Mouse (Mus musculus) erythroid progenitor cell, adult 5-6 weeks (primary cell): ENCODE data around the gene 3100002H09Rik. TPM values are rescaled to one million over a fixed set of nuclear protein-coding genes. Genes with fewer than 3 reads are reported as not detected.

ENCODE experiments used
- ATAC-seq: replicated peaks from 2 replicates; pipeline ENCODE4 v1.8.0; 2016; ENCODE audit warnings: moderate number of reproducible peaks, mild to moderate bottlenecking, moderate TSS enrichment, inconsistent platforms; ENCODE audit not compliant: poor library complexity, low FRiP score, severe bottlenecking
- total RNA-seq, 2 experiments: library from RNA; stranded (forward) in 1 of 2; stranded (reverse) in 1 of 2; fragments of 150-400 nt in 1 of 2; fragments of 186-747, 209-891 nt in 1 of 2; gene quantifications; 2 replicates each; pipeline versions ENCODE4 v1.2.3 to v1.2.4; 2015 to 2017; ENCODE audit warnings: low replicate concordance in 2 of 2

The 3100002H09Rik gene
- total RNA-seq (2015; ENCODE audit: low replicate concordance) (not detected in 2 replicates), total RNA-seq (2017; ENCODE audit: low replicate concordance) (not detected in 2 replicates)

DNA sequence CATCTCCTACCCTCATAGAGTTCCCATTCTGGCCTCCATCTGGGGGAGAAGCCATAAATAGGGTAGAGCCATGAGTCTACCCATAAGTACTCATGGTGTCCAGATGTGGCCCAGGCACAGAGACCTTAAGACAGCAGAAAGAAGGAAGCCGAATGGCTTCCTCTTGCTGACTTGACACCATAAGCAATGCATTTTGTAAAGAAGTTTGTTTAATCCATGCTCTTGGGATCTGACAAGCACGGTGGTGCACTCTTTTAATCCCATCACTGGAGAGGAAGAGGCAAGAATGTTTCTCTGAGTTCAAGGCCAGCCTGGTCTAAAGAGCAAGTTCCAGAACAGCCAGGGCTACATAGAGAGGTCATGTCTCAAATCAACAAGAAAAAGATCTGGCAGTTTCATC, at the start of gene 3100002H09Rik:
Gene 3100002H09Rik (minus strand): TSS at position 101 of the 400 bp plus-strand sequence.
- ATAC-seq = no peak

GRCm38 (mm10) chr4:124659251-124660217, 48.9 kb upstream of the 3100002H09Rik start:
- ATAC-seq = no peak

- ATAC-seq = no peak
Measured at GRCm38 (mm10) chr4:124658412-124658851, 47.8 kb upstream of the 3100002H09Rik start.

- no peak for ATAC-seq
Measured at GRCm38 (mm10) chr4:124657781-124658180, 47.2 kb upstream of the 3100002H09Rik start.

DNA sequence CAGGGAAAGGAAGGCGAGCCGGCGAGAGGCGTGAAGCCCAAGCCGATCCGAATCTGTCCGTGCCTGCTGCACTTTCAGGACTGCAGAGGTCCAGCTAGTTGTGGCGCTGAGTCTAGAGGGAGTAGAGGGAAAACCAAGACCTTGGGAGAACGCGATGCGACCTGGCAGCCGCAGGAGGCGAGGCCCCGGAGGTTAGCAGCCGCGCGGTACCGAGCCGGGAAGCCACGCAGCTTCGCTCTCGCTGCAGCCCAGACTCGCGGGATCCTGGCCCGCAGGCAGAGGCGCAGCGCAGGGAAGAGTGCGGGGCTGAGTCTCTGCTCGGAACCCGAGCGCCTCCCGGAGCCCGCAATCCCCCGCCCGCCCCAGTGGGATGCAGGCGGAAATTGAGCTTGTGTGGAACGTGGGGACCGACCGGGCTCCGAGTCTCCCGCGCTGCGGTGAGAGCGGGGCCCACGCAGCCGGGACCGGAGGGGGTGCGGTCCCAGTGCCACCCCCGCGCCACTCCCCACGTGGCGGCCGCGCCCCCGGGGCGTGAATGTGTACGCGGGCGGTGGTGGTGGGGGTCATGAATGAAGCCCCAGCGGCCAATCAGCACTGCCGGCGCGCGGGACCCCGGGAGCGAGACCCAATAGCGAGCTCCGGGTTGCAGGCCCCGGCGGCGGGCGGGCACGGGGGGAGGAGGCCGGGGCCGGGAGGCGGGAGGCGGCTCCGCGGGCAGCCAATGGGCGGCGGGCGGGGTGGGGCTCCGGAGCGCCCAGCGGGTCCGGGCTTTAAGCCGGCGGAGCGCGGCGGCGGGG, 46.4 kb upstream of the 3100002H09Rik start:
- ATAC-seq = no peak

DNA sequence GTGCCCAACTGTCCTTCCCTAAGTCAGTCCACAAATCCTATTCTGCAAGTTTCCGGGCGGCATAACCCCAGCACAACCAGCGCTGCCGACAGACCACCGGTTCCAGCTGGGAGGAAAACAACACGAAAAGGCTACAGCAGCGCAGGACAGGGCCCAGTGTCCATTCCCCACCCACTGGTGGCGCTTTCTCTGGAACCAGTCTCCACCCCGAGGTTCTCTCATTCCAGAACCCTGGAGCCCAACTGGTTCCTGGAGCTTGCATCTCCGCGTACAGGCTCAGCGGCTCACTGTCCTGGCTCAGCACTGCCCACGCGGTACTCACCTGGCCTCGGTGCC, 45.9 kb upstream of the 3100002H09Rik start, which contains the start of gene Pou3f1:
Gene Pou3f1 (plus strand): TSS at position 290 of the 336 bp plus-strand sequence.
- no peak for ATAC-seq

- no peak for ATAC-seq
Measured at GRCm38 (mm10) chr4:124652886-124653285, 42.3 kb upstream of the 3100002H09Rik start.

DNA sequence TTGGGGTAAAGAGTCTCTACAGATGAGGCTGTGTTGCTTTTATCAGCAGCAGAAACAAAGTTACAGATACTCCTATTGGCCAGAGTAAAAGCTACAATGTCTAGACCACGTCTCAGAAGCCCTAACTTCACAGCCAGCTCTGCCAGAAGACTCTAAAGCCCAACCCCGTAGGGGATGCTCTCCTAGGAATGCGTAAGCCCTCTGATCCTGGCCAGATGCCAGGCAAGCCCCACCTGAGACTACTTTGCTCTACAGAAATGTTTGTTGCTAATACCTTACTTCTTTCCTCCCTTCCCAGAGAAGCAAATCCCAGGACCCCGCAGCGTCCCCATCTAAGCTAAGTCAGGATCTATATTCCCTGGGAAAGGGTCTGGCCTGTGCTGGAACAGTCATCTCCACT, 37.3 kb upstream of the 3100002H09Rik start:
- ATAC-seq = no peak

DNA sequence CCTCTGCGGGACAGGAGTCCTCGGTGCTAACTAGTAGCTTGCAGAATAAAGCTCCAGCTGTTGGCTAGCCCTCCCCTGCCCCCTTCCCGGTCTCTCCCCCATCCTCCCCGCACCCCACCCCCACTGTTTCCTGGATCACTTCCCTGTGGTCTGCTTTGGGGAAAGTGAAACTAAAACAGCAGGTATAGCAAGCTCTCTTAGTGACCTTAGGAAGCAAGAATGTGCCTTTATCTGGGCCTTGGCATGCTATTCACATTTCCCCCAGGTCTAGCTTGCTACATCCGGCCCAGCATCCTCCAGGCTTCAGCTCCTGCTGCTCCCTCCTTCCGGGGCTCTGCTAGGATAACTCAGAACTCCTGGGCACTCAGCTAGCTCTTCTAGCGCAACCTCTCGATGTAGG, 36.0 kb upstream of the 3100002H09Rik start:
- no peak for ATAC-seq

DNA sequence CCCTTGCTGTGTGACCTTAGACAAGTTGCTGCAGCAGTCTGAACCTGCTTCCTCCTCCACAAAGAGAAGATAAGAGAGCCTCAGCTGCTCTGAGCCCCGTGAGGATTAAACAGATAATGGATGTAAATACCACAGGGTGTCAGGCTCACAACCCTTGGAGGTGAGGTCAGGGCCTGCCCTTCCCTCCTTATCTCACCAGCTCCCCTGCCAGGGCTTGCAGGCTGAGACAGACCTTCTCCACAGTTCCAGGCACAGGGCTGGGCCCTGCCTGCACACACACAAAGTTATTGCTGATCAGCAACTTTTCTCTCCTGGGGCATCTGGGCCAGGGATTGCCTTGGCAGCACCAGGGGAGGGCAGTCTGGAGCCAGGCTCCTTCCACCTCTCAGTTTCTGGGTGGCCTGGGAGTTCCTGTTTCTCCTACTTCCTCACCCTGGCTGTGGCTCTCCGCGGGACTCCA, 34.4 kb upstream of the 3100002H09Rik start:
- ATAC-seq = peak; percentile 87

GRCm38 (mm10) chr4:124643859-124644258, 33.3 kb upstream of the 3100002H09Rik start:
- no peak for ATAC-seq

DNA sequence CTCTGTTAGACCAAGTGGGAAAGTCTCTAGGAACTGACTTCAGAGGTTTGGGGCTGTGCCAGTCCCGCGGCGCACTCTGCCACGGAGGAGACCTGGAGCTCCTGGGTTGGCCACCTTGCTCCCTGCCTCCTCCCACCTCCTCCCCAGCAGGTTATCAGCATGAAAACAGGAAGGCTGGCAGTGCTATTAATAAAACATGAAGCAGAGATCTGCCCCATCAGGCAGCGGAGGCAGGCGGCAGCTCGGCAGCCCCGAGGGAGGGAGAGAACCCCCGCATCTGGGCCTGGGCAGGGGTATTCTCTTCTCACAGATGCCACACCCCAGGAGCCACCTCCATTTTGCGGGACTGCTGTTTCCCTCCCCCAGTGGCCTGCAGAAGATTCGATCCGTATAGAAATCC, 29.1 kb upstream of the 3100002H09Rik start:
- peak; percentile 25; the same call in 1 of the 2 replicates for ATAC-seq

DNA sequence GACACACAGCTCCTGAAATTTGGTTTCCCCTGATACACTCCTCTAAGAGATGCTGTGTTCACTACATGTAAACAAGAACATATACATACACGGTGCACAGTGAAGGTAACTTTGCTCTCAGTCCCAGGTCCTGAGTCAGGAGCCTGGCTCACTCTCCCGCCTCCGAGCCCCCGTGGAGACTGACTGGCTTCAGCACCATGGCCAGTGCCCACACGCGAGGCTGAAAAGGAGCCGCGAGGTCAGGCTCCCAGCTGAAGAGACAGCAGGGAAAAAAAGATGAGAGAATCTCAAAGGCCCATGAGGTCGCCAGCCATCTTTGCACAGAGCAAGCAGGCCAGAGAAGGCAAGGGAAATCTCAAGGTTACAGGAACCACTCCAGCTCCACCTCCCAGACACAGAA, 22.7 kb upstream of the 3100002H09Rik start:
- ATAC-seq = no peak

DNA sequence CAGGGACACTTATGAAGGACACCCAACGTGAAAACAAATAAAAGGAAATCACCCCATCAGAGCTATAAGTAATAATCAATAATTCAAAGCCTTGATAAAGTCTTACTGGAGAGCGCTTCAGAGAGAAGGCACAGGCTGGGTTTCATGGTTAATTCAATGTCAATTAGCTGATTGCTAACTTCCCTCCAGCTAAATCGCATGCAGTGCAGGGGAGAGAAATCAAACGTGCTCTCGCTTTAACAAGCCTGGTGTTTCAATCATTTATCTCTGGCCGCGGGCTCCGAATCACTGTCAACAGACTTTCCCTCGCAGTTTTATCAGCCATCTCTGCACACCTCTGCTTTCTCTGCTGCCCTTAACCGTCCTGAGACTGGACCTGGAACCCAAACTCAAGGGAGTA, 22.3 kb upstream of the 3100002H09Rik start:
- ATAC-seq = no peak

GRCm38 (mm10) chr4:124631456-124631855, 20.9 kb upstream of the 3100002H09Rik start:
- ATAC-seq = no peak

- no peak for ATAC-seq
Measured at GRCm38 (mm10) chr4:124626836-124627235, 16.2 kb upstream of the 3100002H09Rik start.

GRCm38 (mm10) chr4:124624111-124624581, 13.5 kb upstream of the 3100002H09Rik start:
- no peak for ATAC-seq

- ATAC-seq = no peak
Measured at GRCm38 (mm10) chr4:124622566-124622965, 12.0 kb upstream of the 3100002H09Rik start.

DNA sequence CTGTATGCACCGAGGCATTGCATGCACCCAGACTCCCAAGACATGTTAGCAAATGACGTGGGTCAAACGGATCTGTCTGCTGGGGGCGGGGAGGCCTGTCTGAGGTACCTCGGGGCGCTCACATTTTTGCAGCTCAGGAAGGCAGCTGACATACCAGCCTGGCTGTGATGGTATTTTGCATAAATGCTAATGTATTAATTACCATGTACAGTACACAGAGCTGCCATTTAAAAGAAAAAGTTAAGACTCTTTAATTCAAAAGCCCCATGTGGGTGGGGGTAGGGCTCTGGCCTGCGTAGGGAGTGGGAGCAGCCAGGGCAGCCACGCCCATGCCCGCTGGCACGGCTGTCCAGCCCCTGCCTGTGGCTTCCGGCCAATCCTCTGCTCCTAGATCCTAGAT, 10.8 kb upstream of the 3100002H09Rik start:
- ATAC-seq = no peak

DNA sequence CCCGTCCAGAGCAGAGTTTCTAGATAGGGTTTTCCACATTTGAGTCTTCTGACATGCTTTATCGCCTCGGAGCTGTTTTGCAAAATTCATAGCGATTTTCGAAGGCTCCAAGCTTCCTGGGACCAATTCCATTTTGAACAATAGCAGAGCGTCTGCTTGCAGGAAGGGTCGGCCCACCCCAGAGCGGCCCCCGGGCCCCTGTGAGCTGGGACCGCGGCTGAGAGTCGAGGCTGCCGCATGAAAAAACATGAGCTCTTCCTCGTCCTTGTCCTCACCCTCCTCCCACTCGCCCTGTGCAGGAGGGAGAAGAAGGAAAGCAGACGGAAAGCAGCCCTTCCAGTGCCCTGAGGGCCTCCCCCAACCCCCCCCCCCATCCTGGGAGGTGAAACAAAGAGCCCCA, 8.0 kb upstream of the 3100002H09Rik start:
- no peak for ATAC-seq
